Mouse (Mus musculus) thymus, adult 2 months (tissue): ENCODE results near the gene Zfp235.

Experiments used
- CTCF ChIP-seq: fragments of 200-500 bp; IDR thresholded peaks from 2 replicates; pipeline ENCODE4 v1.5.1; 2012; ENCODE audit warnings: mild to moderate bottlenecking, control low read depth, low read length, moderate library complexity, borderline replicate concordance; ENCODE audit not compliant: control insufficient read depth, poor library complexity, insufficient read depth; ENCODE audit errors: extremely low read depth
- POLR2A ChIP-seq: fragments of 200-500 bp; IDR thresholded peaks from 2 replicates; pipeline ENCODE4 v1.6.1; 2012; ENCODE audit warnings: mild to moderate bottlenecking, low read length, control low read depth, moderate library complexity; ENCODE audit not compliant: control insufficient read depth, poor library complexity, insufficient read depth; ENCODE audit errors: extremely low read depth

- no peak for TF ChIP-seq CTCF
- TF ChIP-seq POLR2A: no peak
Observed at GRCm38 (mm10) chr7:24191361-24191760, 57.4 kb downstream of the Zfp235 start.
